Mouse (Mus musculus) hindbrain, embryonic 16.5 days (tissue): ENCODE data around the gene Cmip. TPM values are rescaled to one million over a fixed set of nuclear protein-coding genes. Genes with fewer than 3 reads are reported as not detected.

Source experiments
- ATAC-seq: fragments of 200-750 bp; cut with Nextera tagmentation; 2 replicates; pipeline ENCODE4 v1.8.0; 2017; ENCODE audit warnings: moderate TSS enrichment, moderate library complexity
- H3K27ac ChIP-seq: fragments of 300-500 bp; sonication (generic); 2 replicates; pipeline ENCODE4 v1.5.1; 2014; ENCODE audit warnings: low read depth, mild to moderate bottlenecking, control low read depth, low read length, moderate library complexity
- H3K27me3 ChIP-seq: fragments of 300-500 bp; sonication (generic); replicated peaks from 2 replicates; pipeline ENCODE4 v1.6.1; 2014; ENCODE audit warnings: low read length; ENCODE audit not compliant: control insufficient read depth, insufficient read depth
- H3K36me3 ChIP-seq: fragments of 300-500 bp; sonication (generic); 2 replicates; pipeline ENCODE4 v1.6.1; 2014; ENCODE audit warnings: mild to moderate bottlenecking, low read length, moderate library complexity, mixed read lengths; ENCODE audit not compliant: control insufficient read depth, insufficient read depth
- H3K4me1 ChIP-seq: fragments of 300-500 bp; sonication (generic); 2 replicates; pipeline ENCODE4 v1.6.1; 2014; ENCODE audit warnings: low read depth, low read length; ENCODE audit not compliant: control insufficient read depth, insufficient read depth
- H3K4me2 ChIP-seq: fragments of 300-500 bp; sonication (generic); 2 replicates; pipeline ENCODE4 v1.6.1; 2014; ENCODE audit warnings: mild to moderate bottlenecking, low read length, control low read depth, moderate library complexity
- H3K4me3 ChIP-seq: fragments of 300-500 bp; sonication (generic); 2 replicates; pipeline ENCODE4 v1.5.1; 2014; ENCODE audit warnings: mild to moderate bottlenecking, low read length, control low read depth, moderate library complexity
- H3K9ac ChIP-seq: fragments of 300-500 bp; sonication (generic); 2 replicates; pipeline ENCODE4 v1.6.1; 2014; ENCODE audit warnings: low read depth, mild to moderate bottlenecking, control low read depth, low read length, moderate library complexity
- H3K9me3 ChIP-seq: fragments of 300-500 bp; sonication (generic); 2 replicates; pipeline ENCODE4 v1.6.1; 2014; ENCODE audit warnings: mild to moderate bottlenecking, low read length, moderate library complexity; ENCODE audit not compliant: control insufficient read depth
- WGBS: fragments of 180-500 bp; shearing (Covaris S2); extraction: QIAGEN DNeasy Blood & Tissue Kit; methylation state at CpG from one replicate; pipeline ENCODE4 v1.1.7; 2014; 5-methylcytosine and 5-hydroxymethylcytosine counted together
- polyA plus RNA-seq: library from polyadenylated mRNA; unstranded; fragments of >200 nt; fragmentation: Nextera tagmentation; extraction: Ambion mirVana; gene quantifications from 2 replicates; pipeline ENCODE4 v1.2.1, GENCODE M21; 2015

The Cmip gene
- polyA plus RNA-seq, 1 experiment from 2014 or later, result 143 TPM

DNA sequence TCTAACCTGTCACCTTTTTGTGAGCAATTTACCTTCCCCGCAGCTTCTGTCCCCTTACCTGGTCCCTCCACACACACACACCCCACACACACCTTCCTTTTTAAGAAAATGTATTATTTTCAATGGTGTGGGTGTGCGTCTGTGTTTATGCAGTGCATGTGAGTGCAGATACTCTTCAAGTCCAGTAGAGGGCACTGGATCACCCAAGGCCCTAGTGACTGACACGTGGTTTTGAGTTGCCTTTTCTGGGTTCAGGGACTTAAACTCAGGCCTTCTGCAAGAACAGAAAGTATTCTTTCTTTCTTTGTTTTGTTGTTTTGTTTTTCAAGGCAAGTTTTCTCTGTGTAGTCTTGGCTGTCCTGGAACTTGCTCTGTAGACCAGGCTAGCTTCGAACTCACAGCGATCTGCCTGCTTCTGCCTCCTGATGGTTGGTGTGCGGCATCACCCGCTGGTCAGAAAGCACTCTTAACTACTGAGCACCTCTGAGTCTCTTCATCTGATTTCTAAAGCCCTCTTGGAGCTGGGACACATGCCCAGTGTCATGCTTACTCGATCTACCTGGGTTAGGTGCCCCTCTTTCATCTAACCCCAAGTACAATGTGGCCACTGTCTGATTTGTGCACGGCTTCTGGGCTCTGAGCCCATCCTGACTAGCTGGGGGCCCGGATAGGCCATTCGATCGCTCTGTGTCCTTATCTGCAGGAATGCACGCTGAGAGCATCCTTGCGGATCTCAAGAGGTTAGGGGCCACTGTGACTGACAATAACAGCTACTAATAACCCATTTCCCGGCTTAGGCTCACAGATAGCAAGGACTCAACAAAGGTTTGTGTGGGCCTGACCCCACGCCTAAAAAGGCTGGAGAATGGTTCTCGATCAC is 3.2 kb upstream of the Cmip start:
- no peak for ATAC-seq
- Histone ChIP-seq H3K9ac (no peak overlapping the region), H3K4me2 (no peak overlapping the region), H3K27me3 (no peaks in the 10 kb centered on the region), H3K4me3 (no peak overlapping the region), H3K4me1 (no peaks in the 10 kb centered on the region), H3K27ac (no peak overlapping the region), H3K36me3 (no peaks in the 10 kb centered on the region), H3K9me3 (no peaks in the 10 kb centered on the region)
- WGBS, result 88% methylated on average over 17 of the region's 17 CpGs

GRCm38 (mm10) chr8:117254496-117254895 is 2.4 kb upstream of the Cmip start:
- Histone ChIP-seq H3K4me3 (no peak overlapping the region), H3K27ac (no peak overlapping the region), H3K9me3 (no peaks in the 10 kb centered on the region), H3K36me3 (no peaks in the 10 kb centered on the region), H3K4me2 (no peak overlapping the region), H3K27me3 (no peaks in the 10 kb centered on the region), H3K9ac (no peak overlapping the region), H3K4me1 (peaks cover 2% of the 10 kb centered on the region)
- 82% methylated on average over 6 of the region's 6 CpGs for WGBS
- no peak for ATAC-seq

- H3K9me3 ChIP-seq, result no peaks in the 10 kb centered on the region
- H3K4me2 ChIP-seq, result peak overlapping the region; percentile 89
- peak overlapping the region; percentile 98 for H3K9ac ChIP-seq
- peak overlapping the region; percentile 94 for H3K27ac ChIP-seq
- WGBS, result under 1% methylated on average over 31 of the region's 92 CpGs
- H3K36me3 ChIP-seq, result no peaks in the 10 kb centered on the region
- H3K27me3 ChIP-seq, result no peaks in the 10 kb centered on the region
- H3K4me3 ChIP-seq, result peak overlapping the region; percentile 64
- peak; percentile 86 for ATAC-seq
- H3K4me1 ChIP-seq, result peaks cover 14% of the 10 kb centered on the region
Measured at GRCm38 (mm10) chr8:117256292-117256938, 449 bp upstream of the Cmip start.

DNA sequence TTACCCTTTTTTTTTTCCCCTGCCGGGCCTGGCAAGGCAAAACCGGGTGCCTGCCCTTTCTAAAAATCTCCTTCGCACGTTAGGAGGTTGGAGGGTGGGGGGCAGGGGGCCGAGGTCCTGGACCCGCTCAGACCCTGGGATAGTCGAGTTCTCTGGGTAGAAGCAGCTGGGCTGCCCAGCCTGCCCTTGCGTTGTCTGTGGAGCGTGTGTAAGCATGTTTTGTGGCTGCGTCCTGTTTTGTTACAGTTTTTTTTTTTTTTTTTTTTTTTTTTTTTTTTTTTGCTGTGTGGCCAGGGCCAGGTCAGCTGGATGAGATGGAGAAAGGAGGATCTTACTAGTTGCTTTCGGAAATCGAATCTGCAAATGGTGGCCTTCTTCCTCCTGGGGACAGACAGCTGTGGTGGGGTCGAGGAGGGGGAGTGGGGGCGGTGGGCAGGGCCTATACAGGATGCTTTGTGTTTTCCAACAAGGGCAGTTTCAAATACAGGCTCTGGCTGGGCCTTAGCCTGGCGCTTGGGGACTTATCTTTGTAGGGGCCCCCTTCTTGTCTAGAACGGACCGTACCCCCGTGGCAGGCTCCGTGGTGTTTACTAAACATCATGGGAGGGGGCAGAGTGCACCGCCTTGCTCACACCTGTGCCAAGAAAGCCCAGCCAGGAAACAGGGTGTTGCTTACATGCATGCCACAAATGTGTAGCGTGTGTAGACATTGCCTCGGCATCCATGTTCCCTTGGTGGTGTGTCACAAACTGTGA is 1.1 kb downstream of the Cmip start:
- no peak for ATAC-seq
- H3K36me3 ChIP-seq, result no peaks in the 10 kb centered on the region
- 3% methylated on average over 22 of the region's 22 CpGs for WGBS
- H3K9me3 ChIP-seq, result no peaks in the 10 kb centered on the region
- H3K9ac ChIP-seq, result peak overlapping the region; percentile 98
- no peaks in the 10 kb centered on the region for H3K27me3 ChIP-seq
- H3K4me1 ChIP-seq, result peaks cover 26% of the 10 kb centered on the region
- H3K27ac ChIP-seq, result peak overlapping the region; percentile 94
- H3K4me2 ChIP-seq, result peak overlapping the region; percentile 89
- peak overlapping the region; percentile 64 for H3K4me3 ChIP-seq

DNA sequence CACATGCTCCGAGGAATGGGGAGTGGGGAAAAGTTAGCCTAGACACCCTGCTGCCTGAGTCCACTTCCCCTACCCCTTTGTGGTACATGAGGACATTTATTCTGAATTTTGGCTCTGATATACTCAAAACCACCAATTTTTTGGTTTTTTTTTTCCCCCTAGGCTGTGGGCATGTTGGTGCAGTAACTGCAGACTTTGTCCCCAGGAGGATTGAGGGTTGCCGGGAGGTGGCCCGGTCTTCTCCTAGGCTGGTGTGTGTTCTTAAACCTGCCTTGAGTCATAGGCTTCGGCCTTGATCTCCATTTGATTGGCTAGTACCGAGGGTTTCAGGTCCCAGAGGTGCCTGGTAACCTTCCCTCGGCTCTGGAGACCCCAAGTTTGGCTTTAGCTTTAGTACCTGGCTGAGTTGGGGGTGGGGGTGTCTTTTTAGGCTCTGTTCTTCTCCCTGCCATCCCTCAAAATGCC is 1.7 kb downstream of the Cmip start:
- peak overlapping the region; percentile 98 for H3K9ac ChIP-seq
- H3K4me1 ChIP-seq, result peaks cover 31% of the 10 kb centered on the region
- 24% methylated on average over 6 of the region's 6 CpGs for WGBS
- no peaks in the 10 kb centered on the region for H3K9me3 ChIP-seq
- no peaks in the 10 kb centered on the region for H3K36me3 ChIP-seq
- peak overlapping the region; percentile 94 for H3K27ac ChIP-seq
- peak overlapping the region; percentile 64 for H3K4me3 ChIP-seq
- H3K4me2 ChIP-seq, result peak overlapping the region; percentile 89
- no peak for ATAC-seq
- no peaks in the 10 kb centered on the region for H3K27me3 ChIP-seq

- no peak for ATAC-seq
- H3K27ac ChIP-seq, result peak overlapping the region; percentile 94
- H3K9ac ChIP-seq, result peak overlapping the region; percentile 98
- peaks cover 32% of the 10 kb centered on the region for H3K4me1 ChIP-seq
- 35% methylated on average over 11 of the region's 11 CpGs for WGBS
- peak overlapping the region; percentile 64 for H3K4me3 ChIP-seq
- no peaks in the 10 kb centered on the region for H3K27me3 ChIP-seq
- peak overlapping the region; percentile 89 for H3K4me2 ChIP-seq
- no peaks in the 10 kb centered on the region for H3K36me3 ChIP-seq
- H3K9me3 ChIP-seq, result no peaks in the 10 kb centered on the region
Measured at GRCm38 (mm10) chr8:117259431-117260001, 2.7 kb downstream of the Cmip start.

- Histone ChIP-seq H3K4me1 (peaks cover 32% of the 10 kb centered on the region), H3K36me3 (no peaks in the 10 kb centered on the region), H3K9ac (peak overlapping the region; percentile 98), H3K9me3 (no peaks in the 10 kb centered on the region), H3K27ac (peak overlapping the region; percentile 94), H3K27me3 (no peaks in the 10 kb centered on the region), H3K4me2 (peak overlapping the region; percentile 89), H3K4me3 (peak overlapping the region; percentile 64)
- WGBS, result 7% methylated on average over 14 of the region's 14 CpGs
- no peak for ATAC-seq
Measured at GRCm38 (mm10) chr8:117260234-117260929, 3.5 kb downstream of the Cmip start.

GRCm38 (mm10) chr8:117260930-117261475 is 4.1 kb downstream of the Cmip start:
- H3K4me3 ChIP-seq, result peak overlapping the region; percentile 64
- 21% methylated on average over 14 of the region's 14 CpGs for WGBS
- peaks cover 32% of the 10 kb centered on the region for H3K4me1 ChIP-seq

More at GRCm38 (mm10) chr8:117260930-117261475, 4.1 kb downstream of the Cmip start:
- Histone ChIP-seq H3K9ac (peak overlapping the region; percentile 98), H3K4me2 (peak overlapping the region; percentile 89), H3K36me3 (no peaks in the 10 kb centered on the region), H3K27ac (peak overlapping the region; percentile 94), H3K9me3 (no peaks in the 10 kb centered on the region), H3K27me3 (no peaks in the 10 kb centered on the region)
- no peak for ATAC-seq
